Mouse (Mus musculus) megakaryocyte progenitor cell, adult 5-6 weeks (primary cell): ENCODE results near the gene Gm49711. TPM values are rescaled to one million over a fixed set of nuclear protein-coding genes. Genes with fewer than 3 reads are reported as not detected.
A peak's percentile ranks its signal among the peaks of the same experiment; 100 is the strongest.
"Not testable (repeated sequence)": the region's sequence is repeated elsewhere in the genome, so short reads cannot be mapped to it uniquely, and the experiment has no call there.

ENCODE experiments used
- ATAC-seq: replicated peaks from 2 replicates; pipeline ENCODE4 v1.8.0; 2016; ENCODE audit warnings: mild to moderate bottlenecking, moderate TSS enrichment, inconsistent platforms; ENCODE audit not compliant: poor library complexity
- total RNA-seq, 2 experiments: library from RNA; stranded (forward) in 1 of 2; stranded (reverse) in 1 of 2; fragments of 157-497, 149-512 nt in 1 of 2; fragments of 200-1000 nt in 1 of 2; gene quantifications; 2 replicates each; pipeline versions ENCODE4 v1.2.3 to v1.2.4; 2015 to 2017

Gm49711 gene
- total RNA-seq, 2 experiments from 2014 or later = not detected

- ATAC-seq = no peak
Measured at GRCm38 (mm10) chr16:92061586-92061985, 3.5 kb downstream of the Gm49711 start.

- no peak for ATAC-seq
Measured at GRCm38 (mm10) chr16:92062832-92063231, 4.7 kb downstream of the Gm49711 start.

GRCm38 (mm10) chr16:92064801-92065200 is 6.7 kb downstream of the Gm49711 start:
- ATAC-seq = peak; percentile 60

GRCm38 (mm10) chr16:92070338-92070737 is 12.2 kb downstream of the Gm49711 start:
- ATAC-seq = no peak

- ATAC-seq = no peak
Measured at GRCm38 (mm10) chr16:92076797-92077196, 18.7 kb downstream of the Gm49711 start.

- ATAC-seq = no peak
Measured at GRCm38 (mm10) chr16:92083771-92084453, 25.8 kb downstream of the Gm49711 start.

- ATAC-seq = peak; percentile 29; the same call in 1 of the 2 replicates
Measured at GRCm38 (mm10) chr16:92089225-92089624, 31.1 kb downstream of the Gm49711 start.

- no peak for ATAC-seq
Measured at GRCm38 (mm10) chr16:92091876-92092275, 33.8 kb downstream of the Gm49711 start.

- no peak for ATAC-seq
Measured at GRCm38 (mm10) chr16:92098351-92099051, 40.4 kb downstream of the Gm49711 start.

- no peak for ATAC-seq
Measured at GRCm38 (mm10) chr16:92099598-92099997, 41.5 kb downstream of the Gm49711 start.

GRCm38 (mm10) chr16:92100111-92100510 is 42.0 kb downstream of the Gm49711 start:
- no peak for ATAC-seq

- ATAC-seq = no peak
Measured at GRCm38 (mm10) chr16:92102115-92102514, 44.0 kb downstream of the Gm49711 start.

- not testable (repeated sequence) for ATAC-seq
Measured at GRCm38 (mm10) chr16:92102931-92103330, 44.8 kb downstream of the Gm49711 start.

GRCm38 (mm10) chr16:92103572-92104331 is 45.6 kb downstream of the Gm49711 start:
- ATAC-seq = no peak

GRCm38 (mm10) chr16:92104332-92104590 is 46.1 kb downstream of the Gm49711 start:
- no peak for ATAC-seq

- no peak for ATAC-seq
Measured at GRCm38 (mm10) chr16:92104951-92105350, 46.8 kb downstream of the Gm49711 start.

GRCm38 (mm10) chr16:92105631-92106030 is 47.5 kb downstream of the Gm49711 start:
- peak; percentile 37; the same call in 1 of the 2 replicates for ATAC-seq

GRCm38 (mm10) chr16:92107346-92107745 is 49.2 kb downstream of the Gm49711 start:
- ATAC-seq = no peak

- ATAC-seq = no peak
Measured at GRCm38 (mm10) chr16:92114706-92115241, 56.7 kb downstream of the Gm49711 start.

GRCm38 (mm10) chr16:92115611-92116421 is 57.7 kb downstream of the Gm49711 start:
- peak; percentile 88 for ATAC-seq
